Mouse (Mus musculus) left cerebral cortex, postnatal 36 days (tissue): ENCODE data around the gene Eif2ak4. TPM values are rescaled to one million over a fixed set of nuclear protein-coding genes. Genes with fewer than 3 reads are reported as not detected.

ENCODE experiments used
- DNase-seq, 2 experiments: peaks; one replicate each; pipeline ENCODE4 v3.0.0; 2021 to 2022; ENCODE audit warnings: low spot score in 2 of 2, mixed read lengths in 1 of 2
- intact Hi-C: fragments of 180-260 bp; cut with DNase I; formaldehyde crosslinking; loops from one replicate; pipeline ENCODE4 v1.15.1; 2025
- total RNA-seq, 2 experiments: library from RNA; stranded (reverse); gene quantifications; 2 replicates each; pipeline ENCODE4 v1.2.3; 2021

Gene Eif2ak4
- total RNA-seq, 2 experiments from 2014 or later = 18.1 to 24.8 TPM

- DNase-seq = no peak
- intact Hi-C loops = no loop called here
These were observed 68.6 kb downstream of the Eif2ak4 start for GRCm38 (mm10) chr2:118457029-118457428.

DNA sequence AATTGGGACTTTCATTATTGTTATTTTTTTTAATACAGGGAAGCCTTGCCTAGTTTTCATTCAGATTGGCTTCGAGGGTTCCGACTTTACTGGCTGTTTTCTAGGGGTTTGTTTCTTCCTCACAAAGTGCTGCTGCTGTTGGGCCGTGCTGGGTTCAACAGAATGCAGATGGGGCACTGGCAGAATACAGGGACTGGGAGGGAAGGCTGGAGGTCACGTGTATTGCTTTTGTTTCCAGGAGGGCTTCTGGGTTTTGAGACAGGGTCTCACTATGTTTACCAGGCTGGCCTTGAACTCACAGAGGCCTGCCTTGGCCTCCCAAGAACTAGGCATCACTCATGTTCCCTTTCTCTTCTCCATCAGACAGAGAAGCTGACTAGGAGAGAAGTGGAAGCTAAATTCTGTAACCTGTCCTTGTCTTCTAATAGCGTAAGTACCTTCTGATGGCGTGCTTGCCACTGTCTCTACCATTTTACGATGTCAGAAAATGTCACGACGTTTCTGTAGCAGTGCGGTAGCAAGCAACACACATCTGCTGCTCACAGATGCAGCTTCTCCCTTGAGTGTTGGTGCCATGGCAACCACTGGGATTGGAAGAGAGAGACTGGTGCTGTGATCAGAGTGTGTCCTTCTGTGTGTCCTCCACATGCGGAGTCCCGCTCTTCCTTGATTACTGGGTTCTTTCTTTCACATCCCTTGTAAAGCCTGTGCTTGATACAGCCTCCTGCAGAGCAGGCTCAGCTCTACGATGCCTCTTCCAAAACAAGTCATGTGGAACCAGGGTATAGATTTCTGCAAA lies 69.2 kb downstream of the Eif2ak4 start:
- peak in 1 of 2 experiments; percentile 49 for DNase-seq
- intact Hi-C loops = no loop called here

GRCm38 (mm10) chr2:118461480-118462165 lies 73.2 kb downstream of the Eif2ak4 start:
- intact Hi-C loops = no loop called here
- no peak for DNase-seq

DNA sequence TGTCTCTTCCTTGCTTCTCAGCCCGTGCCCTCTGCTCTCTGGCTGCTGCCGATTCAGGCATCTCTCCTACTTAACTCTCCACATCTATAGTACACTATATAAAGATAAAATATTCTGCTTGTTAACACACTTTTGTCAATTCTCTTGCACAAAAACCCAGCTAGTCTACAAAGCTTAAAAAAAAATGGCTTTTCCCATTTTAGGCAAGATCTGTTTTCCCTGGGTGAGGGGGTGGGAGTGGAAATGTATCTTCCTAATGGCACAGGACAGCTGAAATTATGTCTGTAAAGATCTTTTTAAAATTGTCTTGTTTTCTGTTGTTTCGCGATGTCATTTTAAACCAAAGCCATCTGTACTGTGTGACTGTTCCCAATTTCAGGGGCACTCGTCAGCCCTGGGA lies 75.1 kb downstream of the Eif2ak4 start:
- no peak for DNase-seq
- intact Hi-C loops = no loop called here

- DNase-seq = no peak
- intact Hi-C loops = no loop called here
These were observed 76.0 kb downstream of the Eif2ak4 start for GRCm38 (mm10) chr2:118464450-118464849.

DNA sequence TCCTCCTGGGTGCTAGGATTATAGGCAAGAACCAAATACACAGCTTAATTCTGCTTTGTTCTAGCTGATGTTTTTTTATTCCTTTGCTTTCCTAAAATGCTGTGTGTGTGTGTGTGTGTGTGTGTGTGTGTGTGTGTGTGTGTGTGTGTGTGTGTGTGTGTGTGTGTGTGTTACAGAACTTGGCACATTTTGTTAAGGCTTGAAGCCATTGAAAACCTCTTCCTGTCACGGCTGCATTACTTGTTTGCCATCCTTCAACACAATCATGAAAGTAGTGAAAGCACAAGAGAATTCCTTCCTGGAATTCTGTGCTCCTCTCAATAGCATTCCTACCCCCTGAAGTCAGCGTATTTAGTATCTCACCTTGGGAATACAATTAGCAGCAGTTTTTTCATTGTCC lies 77.5 kb downstream of the Eif2ak4 start:
- intact Hi-C loops = no loop called here

DNA sequence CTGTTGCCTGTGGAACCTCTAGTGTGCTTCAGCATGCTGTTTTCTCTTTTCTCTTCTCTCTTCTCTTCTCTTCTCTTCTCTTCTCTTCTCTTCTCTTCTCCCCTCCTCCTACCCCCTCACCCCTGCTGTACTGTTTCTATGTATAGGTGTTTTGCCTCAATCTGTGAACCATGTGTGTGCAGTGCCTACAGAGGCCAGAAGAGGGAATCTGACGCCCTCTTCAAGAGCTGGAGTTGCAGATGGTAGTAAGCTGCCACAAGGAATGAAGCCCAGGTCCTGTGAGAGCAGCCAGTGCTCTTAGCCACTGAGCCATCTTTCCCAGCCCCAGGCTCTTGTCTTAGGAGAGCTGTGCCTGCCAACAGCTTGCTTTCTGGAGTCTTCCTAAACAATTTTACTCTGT lies 78.2 kb downstream of the Eif2ak4 start:
- DNase-seq = no peak
- intact Hi-C loops = no loop called here

More for the DNA sequence above, 77.5 kb downstream of the Eif2ak4 start:
- no peak for DNase-seq

- intact Hi-C loops = no loop called here
- no peak for DNase-seq
These were observed 79.9 kb downstream of the Eif2ak4 start for GRCm38 (mm10) chr2:118468354-118468753.

DNA sequence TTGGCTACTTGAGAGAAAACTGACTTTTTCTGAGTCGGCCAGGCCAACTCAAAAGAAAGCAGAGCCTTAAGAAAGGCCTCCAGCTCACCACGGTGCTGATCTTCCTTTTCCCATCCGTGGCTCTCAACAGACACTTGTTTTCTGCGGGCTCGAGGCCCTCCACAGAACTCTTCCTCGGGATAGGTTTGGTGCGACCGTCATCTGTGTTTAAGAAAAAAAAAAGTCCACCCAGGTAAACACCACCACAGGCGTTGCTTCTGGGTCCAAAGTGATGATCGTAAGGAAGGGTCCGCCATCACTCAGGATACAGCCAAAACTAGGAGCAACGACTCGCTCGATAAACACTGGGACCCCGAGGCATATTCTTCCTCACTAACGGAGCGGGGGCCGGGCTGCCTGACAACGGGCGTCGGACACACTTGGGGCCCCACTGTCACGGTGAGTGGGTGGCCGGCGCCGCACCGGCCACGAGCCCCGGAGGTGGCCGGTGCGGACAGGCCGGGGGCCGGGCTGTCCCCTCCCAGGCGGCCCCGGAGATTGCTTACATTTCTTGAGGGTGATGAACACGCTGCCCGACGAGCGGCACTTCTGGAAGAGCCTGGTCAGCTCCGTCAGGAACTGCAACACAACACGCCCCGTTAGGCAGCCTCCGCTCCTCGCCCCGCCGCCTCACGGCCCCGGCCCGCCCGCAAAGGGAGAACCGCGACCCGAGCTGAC lies 90.6 kb downstream of the Eif2ak4 start:
- intact Hi-C loops = no loop called here

DNA sequence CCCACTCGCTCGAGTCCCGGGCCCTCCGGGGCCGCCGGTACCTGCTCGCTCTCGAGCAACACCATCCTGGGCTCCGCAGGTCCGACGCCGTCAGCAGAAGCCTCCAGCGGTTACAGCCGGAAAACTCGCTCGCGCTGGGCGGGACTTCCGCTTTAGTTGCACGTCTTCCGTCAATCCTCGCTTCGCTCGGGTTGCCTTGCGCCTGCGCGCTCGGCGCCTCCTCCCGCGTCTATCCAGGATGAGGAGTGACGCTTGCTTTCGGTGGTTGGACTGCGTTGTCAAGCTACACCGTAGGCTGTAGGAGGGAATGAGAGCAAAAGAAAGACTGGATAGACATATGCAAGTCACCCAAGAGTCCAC lies 91.1 kb downstream of the Eif2ak4 start, which contains the start of gene Srp14:
Gene Srp14 (minus strand): TSS at position 162 of the 360 bp plus-strand sequence.
- DNase-seq = peak; percentile 90 to 91
- intact Hi-C loops = no loop called here

More for the DNA sequence above, 90.6 kb downstream of the Eif2ak4 start:
- DNase-seq = no peak

DNA sequence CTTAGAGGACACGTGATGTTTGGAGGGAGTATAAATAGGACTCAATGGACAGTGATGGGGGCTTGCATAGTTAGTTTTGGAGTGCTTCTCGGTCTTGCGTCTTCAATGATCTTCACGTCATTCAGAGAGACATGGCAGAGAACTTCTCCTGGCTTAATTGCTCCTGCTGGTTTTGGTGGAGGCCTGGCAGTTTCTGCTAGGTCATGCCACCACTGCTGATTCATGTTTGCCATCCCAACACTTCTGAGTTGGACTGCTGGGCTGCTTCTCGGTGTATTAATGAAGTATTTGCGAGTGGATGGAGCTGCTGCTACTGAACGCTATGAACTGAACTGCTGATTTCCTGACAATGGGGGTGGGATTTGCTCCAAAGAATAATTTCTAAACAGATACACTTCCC lies 92.5 kb downstream of the Eif2ak4 start:
- DNase-seq = no peak
- intact Hi-C loops = loop anchor here (10.0 kb wide), 1 partner anchor 394 kb away; no protein-coding TSS in a partner anchor

- no peak for DNase-seq
- intact Hi-C loops = loop anchor here (10.0 kb wide), 1 partner anchor 392 kb away; no protein-coding TSS in a partner anchor
These were observed 94.6 kb downstream of the Eif2ak4 start for GRCm38 (mm10) chr2:118483032-118483431.

DNA sequence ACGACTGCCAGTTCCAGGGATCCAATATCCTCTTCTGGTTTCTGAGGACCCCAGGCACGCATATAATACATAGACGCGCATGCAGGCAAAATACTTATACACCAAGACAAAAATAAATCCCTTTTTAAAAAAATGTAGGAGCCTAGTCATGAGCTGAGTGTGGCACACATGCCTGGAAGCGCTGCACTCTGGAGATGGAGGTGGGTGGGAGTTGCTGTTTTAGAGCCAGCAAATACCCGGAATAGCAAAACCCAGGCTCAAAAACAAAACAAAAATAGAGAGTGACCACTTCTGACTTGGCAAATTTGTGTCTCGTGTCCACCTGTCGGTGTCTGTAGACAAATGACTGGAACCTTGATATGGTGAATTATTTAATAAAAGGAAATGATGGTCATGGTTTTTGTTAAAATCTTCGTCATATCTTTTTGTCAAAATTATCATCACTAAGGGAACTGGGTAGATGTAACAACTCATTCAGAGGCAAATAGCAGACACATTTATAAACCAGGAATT lies 96.0 kb downstream of the Eif2ak4 start:
- no peak for DNase-seq
- intact Hi-C loops = loop anchor here (10.0 kb wide), 1 partner anchor 390 kb away; no protein-coding TSS in a partner anchor

- intact Hi-C loops = loop anchor here (5.0 to 10.0 kb wide), 2 partner anchors 212 to 389 kb away; no protein-coding TSS in a partner anchor
- no peak for DNase-seq
These were observed 97.0 kb downstream of the Eif2ak4 start for GRCm38 (mm10) chr2:118485415-118485814.

DNA sequence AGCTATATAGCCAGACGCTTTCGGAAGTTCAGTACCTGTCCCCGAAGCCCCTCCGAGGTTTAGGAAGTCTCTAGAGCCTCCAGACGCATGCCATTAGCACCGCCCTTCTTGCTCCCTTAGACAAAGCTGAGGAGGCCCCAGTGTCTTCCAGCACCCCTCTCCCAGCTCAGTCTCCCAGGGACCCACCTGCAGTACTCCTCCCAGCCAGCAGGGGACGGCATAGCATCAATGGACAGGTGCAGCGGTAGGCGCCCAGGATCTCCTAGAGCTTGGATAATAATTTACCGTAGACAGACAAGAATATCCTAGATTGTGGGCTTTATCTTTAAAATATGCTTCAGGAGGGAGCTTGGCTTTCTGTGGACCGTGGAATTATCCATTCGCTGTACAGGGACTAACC lies 98.5 kb downstream of the Eif2ak4 start:
- intact Hi-C loops = loop anchor here (2.0 to 10.0 kb wide), 5 partner anchors 62 to 388 kb away; partner anchors contain the start of genes Bmf and Bub1b
- DNase-seq = peak; percentile 46 to 63

GRCm38 (mm10) chr2:118487806-118488205 lies 99.4 kb downstream of the Eif2ak4 start:
- intact Hi-C loops = loop anchor here (2.0 to 10.0 kb wide), 5 partner anchors 61 to 387 kb away; partner anchors contain the start of genes Bmf and Bub1b

GRCm38 (mm10) chr2:118490241-118491091 lies 102.0 kb downstream of the Eif2ak4 start:
- intact Hi-C loops = no loop called here
- DNase-seq = no peak

More at GRCm38 (mm10) chr2:118487806-118488205, 99.4 kb downstream of the Eif2ak4 start:
- DNase-seq = no peak

- no peak for DNase-seq
These were observed 102.9 kb downstream of the Eif2ak4 start for GRCm38 (mm10) chr2:118491281-118491731.

More at GRCm38 (mm10) chr2:118491281-118491731, 102.9 kb downstream of the Eif2ak4 start:
- intact Hi-C loops = no loop called here
